Mouse (Mus musculus) myocyte (in vitro differentiated cells): ENCODE data around the gene Rnf157. TPM values are rescaled to one million over a fixed set of nuclear protein-coding genes. Genes with fewer than 3 reads are reported as not detected.

Source experiments
- H3K27me3 ChIP-seq: one replicate; pipeline ENCODE4 v1.6.1; 2011; ENCODE audit not compliant: control insufficient read depth, insufficient read depth, insufficient read length
- H3K36me3 ChIP-seq: one replicate; pipeline ENCODE4 v1.6.1; 2011; ENCODE audit not compliant: control insufficient read depth, insufficient read depth
- H3K4me2 ChIP-seq: one replicate; pipeline ENCODE4 v1.6.1; 2011; ENCODE audit warnings: low read depth, control low read depth
- H3K4me3 ChIP-seq: one replicate; pipeline ENCODE4 v1.5.1; 2011; ENCODE audit warnings: mild to moderate bottlenecking, control low read depth, moderate library complexity
- H3K79me2 ChIP-seq: one replicate; pipeline ENCODE4 v1.6.1; 2011; ENCODE audit not compliant: control insufficient read depth, insufficient read depth
- H3ac ChIP-seq: one replicate; pipeline ENCODE4 v1.6.1; 2011; ENCODE audit not compliant: control insufficient read depth, insufficient read length
- CEBPB ChIP-seq: IDR thresholded peaks from 2 replicates; pipeline ENCODE4 v1.6.1; 2011; ENCODE audit warnings: mild to moderate bottlenecking, moderate library complexity; ENCODE audit not compliant: poor library complexity, insufficient read depth, severe bottlenecking
- E2F4 ChIP-seq: IDR thresholded peaks from one replicate; pipeline ENCODE4 v1.6.1; 2011; ENCODE audit warnings: mild to moderate bottlenecking, control low read depth, moderate library complexity; ENCODE audit not compliant: insufficient read depth
- MAX ChIP-seq: IDR thresholded peaks from one replicate; pipeline ENCODE4 v1.6.1; 2011; ENCODE audit warnings: low read depth, mild to moderate bottlenecking, control low read depth
- MYOD1 ChIP-seq, 3 experiments: IDR thresholded peaks; one replicate each; pipeline ENCODE4 v1.6.1; 2011; ENCODE audit warnings: control low read depth in 2 of 3, low read depth in 2 of 3, mild to moderate bottlenecking in 2 of 3, moderate library complexity in 1 of 3; ENCODE audit not compliant: insufficient read length in 2 of 3, control insufficient read depth in 1 of 3
- MYOG ChIP-seq, 3 experiments: IDR thresholded peaks; one replicate each; pipeline ENCODE4 v1.6.1; 2011; ENCODE audit warnings: control low read depth in 2 of 3, low read depth in 2 of 3, mild to moderate bottlenecking in 2 of 3; ENCODE audit not compliant: insufficient read length in 2 of 3, control insufficient read depth in 1 of 3, insufficient read depth in 1 of 3
- POLR2A ChIP-seq: IDR thresholded peaks from one replicate; pipeline ENCODE4 v1.6.1; 2011; ENCODE audit warnings: low read depth, mild to moderate bottlenecking, control low read depth, moderate library complexity; ENCODE audit not compliant: insufficient read length
- POLR2AphosphoS2 ChIP-seq: IDR thresholded peaks from one replicate; pipeline ENCODE4 v1.6.1; 2011; ENCODE audit warnings: low read depth, control low read depth; ENCODE audit not compliant: insufficient read length
- REST ChIP-seq: IDR thresholded peaks from one replicate; pipeline ENCODE4 v1.6.1; 2011; ENCODE audit warnings: mild to moderate bottlenecking, control low read depth, moderate library complexity; ENCODE audit not compliant: insufficient read depth, insufficient read length
- SRF ChIP-seq: IDR thresholded peaks from one replicate; pipeline ENCODE4 v1.6.1; 2011; ENCODE audit warnings: low read depth; ENCODE audit not compliant: control insufficient read depth, insufficient read length
- TCF12 ChIP-seq: IDR thresholded peaks from one replicate; pipeline ENCODE4 v1.6.1; 2011; ENCODE audit warnings: mild to moderate bottlenecking, control low read depth; ENCODE audit not compliant: poor library complexity, insufficient read depth, severe bottlenecking
- TCF3 ChIP-seq: IDR thresholded peaks from one replicate; pipeline ENCODE4 v1.6.1; 2011; ENCODE audit warnings: low read depth, control low read depth; ENCODE audit not compliant: insufficient read length
- USF1 ChIP-seq: IDR thresholded peaks from one replicate; pipeline ENCODE4 v1.6.1; 2011; ENCODE audit warnings: low read depth, mild to moderate bottlenecking, control low read depth, moderate library complexity
- polyA plus RNA-seq: library from polyadenylated mRNA; unstranded; fragments of >200 nt; fragmentation: generic; extraction: Trizol; gene quantifications from one replicate; pipeline ENCODE4 v1.2.1, GENCODE M21; 2012; ENCODE audit warnings: missing spikeins

The Rnf157 gene
- polyA plus RNA-seq, 1 experiment = 15.2 TPM

- Histone ChIP-seq H3K4me2 (no peak overlapping the region), H3K36me3 (no peaks in the 10 kb centered on the region), H3ac (no peak overlapping the region), H3K27me3 (no peaks in the 10 kb centered on the region), H3K4me3 (no peak overlapping the region), H3K79me2 (no peaks in the 10 kb centered on the region)
- TF ChIP-seq MYOG (IDR thresholded peaks at IDR 0.05; ENCODE audit: control insufficient read depth in 1 of 3, insufficient read depth in 1 of 3, insufficient read length in 2 of 3, low read depth in 2 of 3) = no peak
Observed at GRCm38 (mm10) chr11:116423782-116424620, 11.2 kb upstream of the Rnf157 start.

DNA sequence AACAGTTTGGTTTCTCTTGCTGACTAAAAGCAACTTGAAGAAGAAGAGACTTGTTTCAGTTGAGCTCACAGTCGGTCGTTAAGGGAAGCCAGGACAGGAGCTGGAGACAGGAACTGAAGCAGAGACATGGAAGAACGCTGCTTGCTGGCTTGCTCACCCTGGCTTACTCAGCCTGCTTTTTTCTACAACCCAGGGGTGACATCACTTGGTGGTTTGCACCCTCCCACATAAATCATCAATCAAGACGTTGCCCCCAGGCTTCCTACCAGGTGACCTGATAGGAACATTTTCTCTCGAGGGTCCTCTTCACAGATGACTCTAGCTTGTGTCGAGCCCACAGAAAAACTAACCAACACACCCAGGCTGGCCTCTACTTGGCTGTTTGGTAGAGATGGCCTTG, 10.4 kb upstream of the Rnf157 start:
- H3K4me3 ChIP-seq = no peak overlapping the region
- no peak overlapping the region for H3K4me2 ChIP-seq
- no peak overlapping the region for H3ac ChIP-seq
- TF ChIP-seq TCF3 = no peak
- TF ChIP-seq TCF12 = no peak
- H3K36me3 ChIP-seq = no peaks in the 10 kb centered on the region
- no peaks in the 10 kb centered on the region for H3K27me3 ChIP-seq
- no peaks in the 10 kb centered on the region for H3K79me2 ChIP-seq

DNA sequence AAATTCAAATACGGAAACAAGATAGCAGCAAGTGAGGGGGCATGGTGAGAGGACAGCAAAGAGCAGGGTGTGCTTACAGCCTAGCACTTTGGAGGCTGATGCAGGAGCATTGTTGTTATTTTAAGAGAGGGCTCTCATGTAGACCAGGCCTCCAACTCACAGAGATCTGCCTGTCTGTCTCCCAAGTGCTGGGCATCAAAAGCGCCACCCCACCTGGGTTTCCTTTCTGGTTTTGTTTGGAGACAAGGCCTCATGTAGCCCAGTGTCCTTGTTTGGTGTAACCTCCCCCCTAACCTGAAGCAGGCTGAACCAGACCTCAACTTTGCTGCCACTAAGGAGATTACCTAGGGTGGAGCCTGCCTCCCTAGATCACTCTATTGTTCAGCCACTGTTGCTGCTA, 9.7 kb upstream of the Rnf157 start:
- no peaks in the 10 kb centered on the region for H3K79me2 ChIP-seq
- no peak overlapping the region for H3K4me2 ChIP-seq
- no peaks in the 10 kb centered on the region for H3K36me3 ChIP-seq
- H3K4me3 ChIP-seq = no peak overlapping the region
- no peak overlapping the region for H3ac ChIP-seq
- no peaks in the 10 kb centered on the region for H3K27me3 ChIP-seq
- TF ChIP-seq TCF12 (no peak), E2F4 (no peak), MAX (no peak), REST (no peak)

DNA sequence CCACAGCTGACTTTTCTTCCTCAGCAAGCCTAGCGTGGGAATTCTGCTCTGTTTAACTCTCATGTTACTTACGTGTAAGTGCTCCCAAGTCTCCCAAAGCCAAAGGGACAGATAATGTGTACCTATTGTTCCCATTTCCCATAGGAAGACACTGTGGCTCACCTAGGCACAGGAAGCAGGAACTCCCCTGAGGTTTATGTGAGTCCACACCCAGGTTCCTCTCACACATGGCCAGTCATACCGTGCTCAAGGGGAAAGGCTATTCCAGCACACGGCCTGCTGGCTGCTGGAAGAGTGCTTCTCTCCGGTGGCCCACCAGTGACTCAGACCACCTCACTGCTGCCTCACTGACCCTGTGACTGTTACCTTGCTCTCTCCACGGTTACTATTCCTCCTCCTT, 8.3 kb upstream of the Rnf157 start:
- H3K4me3 ChIP-seq = no peak overlapping the region
- H3ac ChIP-seq = no peak overlapping the region
- H3K36me3 ChIP-seq = no peaks in the 10 kb centered on the region
- TF ChIP-seq MAX (no peak), MYOD1 (IDR thresholded peaks at IDR 0.05; ENCODE audit: control insufficient read depth in 1 of 3, insufficient read length in 2 of 3, low read depth in 2 of 3) (no peak), SRF (no peak), TCF12 (no peak), MYOG (IDR thresholded peaks at IDR 0.05; ENCODE audit: control insufficient read depth in 1 of 3, insufficient read depth in 1 of 3, insufficient read length in 2 of 3, low read depth in 2 of 3) (no peak), TCF3 (no peak), E2F4 (no peak), POLR2A (no peak), USF1 (no peak), CEBPB (no peak), REST (no peak), POLR2AphosphoS2 (no peak)
- no peaks in the 10 kb centered on the region for H3K27me3 ChIP-seq
- no peaks in the 10 kb centered on the region for H3K79me2 ChIP-seq
- no peak overlapping the region for H3K4me2 ChIP-seq

DNA sequence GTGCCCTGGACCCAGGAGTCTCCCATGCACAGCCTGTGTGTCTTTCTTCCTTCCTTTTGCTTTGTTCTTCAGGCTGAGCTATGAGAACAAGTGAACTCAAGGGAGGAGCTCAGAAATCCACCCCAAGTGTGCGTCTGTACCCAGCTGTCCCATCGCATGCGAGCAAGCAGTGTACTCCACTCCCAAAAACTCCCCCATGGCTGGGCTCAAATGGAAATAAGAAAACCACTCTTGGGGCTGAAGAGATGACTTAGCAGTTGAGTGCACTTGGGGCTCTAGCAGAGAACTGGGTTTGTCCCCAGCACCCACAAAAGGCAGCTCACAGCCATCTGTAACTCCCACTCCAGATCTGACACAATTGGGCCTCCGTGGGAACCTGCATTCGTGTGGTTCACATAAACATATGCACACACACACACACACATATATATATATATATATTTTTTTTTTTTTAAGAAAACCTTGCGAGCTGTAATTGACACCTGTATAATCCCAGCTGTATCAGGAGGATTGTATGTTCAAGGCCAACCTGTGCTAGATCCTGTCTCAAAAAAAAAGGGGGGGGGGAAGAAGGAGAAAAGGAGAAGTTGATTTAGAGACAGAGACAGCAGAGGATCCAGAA, 6.1 kb upstream of the Rnf157 start:
- H3K79me2 ChIP-seq = no peaks in the 10 kb centered on the region
- TF ChIP-seq USF1 = no peak
- TF ChIP-seq POLR2AphosphoS2 = no peak
- no peak for TF ChIP-seq E2F4
- no peak for TF ChIP-seq TCF12
- TF ChIP-seq MYOG (IDR thresholded peaks at IDR 0.05; ENCODE audit: control insufficient read depth in 1 of 3, insufficient read depth in 1 of 3, insufficient read length in 2 of 3, low read depth in 2 of 3) = no peak
- TF ChIP-seq SRF = no peak
- TF ChIP-seq REST = no peak
- no peak for TF ChIP-seq MYOD1 (IDR thresholded peaks at IDR 0.05; ENCODE audit: control insufficient read depth in 1 of 3, insufficient read length in 2 of 3, low read depth in 2 of 3)
- TF ChIP-seq CEBPB = no peak
- no peak for TF ChIP-seq POLR2A
- TF ChIP-seq TCF3 = no peak
- no peak for TF ChIP-seq MAX

More for the DNA sequence above, 6.1 kb upstream of the Rnf157 start:
- H3K27me3 ChIP-seq = no peaks in the 10 kb centered on the region
- peak overlapping the region; percentile 28 for H3K4me2 ChIP-seq
- no peak overlapping the region for H3ac ChIP-seq
- H3K36me3 ChIP-seq = no peaks in the 10 kb centered on the region
- H3K4me3 ChIP-seq = no peak overlapping the region
